Mouse (Mus musculus): Measurements from ENCODE around the gene Cacul1.
A peak's percentile ranks its signal among the peaks of the same experiment; 100 is the strongest.
"Not testable (repeated sequence)": the region's sequence is repeated elsewhere in the genome, so short reads cannot be mapped to it uniquely, and the experiment has no call there.

Gene Cacul1

GRCm38 (mm10) chr19:60580582-60581339 is at the start of gene Cacul1:
TSS of gene Cacul1 (minus strand) at chr19:60581025.
- peak; percentile 90 to 94 for DNase-seq (ENCODE audit: low spot score in 2 of 2)

- DNase-seq (ENCODE audit: low spot score in 2 of 2) = no peak
Observed at GRCm38 (mm10) chr19:60619420-60619819, 38.6 kb upstream of the Cacul1 start.

- no peak for DNase-seq (ENCODE audit: low spot score in 2 of 2)
Observed at GRCm38 (mm10) chr19:60617007-60617406, 36.2 kb upstream of the Cacul1 start.

- DNase-seq (ENCODE audit: low spot score in 2 of 2) = no peak
Observed at GRCm38 (mm10) chr19:60615470-60616200, 34.8 kb upstream of the Cacul1 start.

GRCm38 (mm10) chr19:60611525-60612215 is 30.8 kb upstream of the Cacul1 start:
- no peak for DNase-seq (ENCODE audit: low spot score in 2 of 2)

- no peak for DNase-seq (ENCODE audit: low spot score in 2 of 2)
Observed at GRCm38 (mm10) chr19:60608766-60609165, 27.9 kb upstream of the Cacul1 start.

- no peak for DNase-seq (ENCODE audit: low spot score in 2 of 2)
Observed at GRCm38 (mm10) chr19:60603586-60603985, 22.8 kb upstream of the Cacul1 start.

GRCm38 (mm10) chr19:60602066-60602465 is 21.2 kb upstream of the Cacul1 start:
- DNase-seq (ENCODE audit: low spot score in 2 of 2) = not testable (repeated sequence)

GRCm38 (mm10) chr19:60598025-60598697 is 17.3 kb upstream of the Cacul1 start:
- no peak for DNase-seq (ENCODE audit: low spot score in 2 of 2)

- DNase-seq (ENCODE audit: low spot score in 2 of 2) = no peak
Observed at GRCm38 (mm10) chr19:60589646-60590045, 8.8 kb upstream of the Cacul1 start.

- no peak for DNase-seq (ENCODE audit: low spot score in 2 of 2)
Observed at GRCm38 (mm10) chr19:60586652-60587051, 5.8 kb upstream of the Cacul1 start.

GRCm38 (mm10) chr19:60583201-60583600 is 2.4 kb upstream of the Cacul1 start:
- DNase-seq (ENCODE audit: low spot score in 2 of 2) = no peak

GRCm38 (mm10) chr19:60581377-60582290 is 809 bp upstream of the Cacul1 start:
- no peak for DNase-seq (ENCODE audit: low spot score in 2 of 2)

- peak in 1 of 2 experiments; percentile 7 for DNase-seq (ENCODE audit: low spot score in 2 of 2)
Observed at GRCm38 (mm10) chr19:60579771-60580581, 849 bp downstream of the Cacul1 start.

- DNase-seq (ENCODE audit: low spot score in 2 of 2) = no peak
Observed at GRCm38 (mm10) chr19:60576741-60577140, 4.1 kb downstream of the Cacul1 start.

- no peak for DNase-seq (ENCODE audit: low spot score in 2 of 2)
Observed at GRCm38 (mm10) chr19:60560497-60560896, 20.3 kb downstream of the Cacul1 start.

GRCm38 (mm10) chr19:60554866-60555438 is 25.9 kb downstream of the Cacul1 start:
- DNase-seq (ENCODE audit: low spot score in 2 of 2) = no peak

- peak; percentile 54 to 57 for DNase-seq (ENCODE audit: low spot score in 2 of 2)
Observed at GRCm38 (mm10) chr19:60553501-60553900, 27.3 kb downstream of the Cacul1 start.

- no peak for DNase-seq (ENCODE audit: low spot score in 2 of 2)
Observed at GRCm38 (mm10) chr19:60543302-60543701, 37.5 kb downstream of the Cacul1 start.

GRCm38 (mm10) chr19:60531897-60532296 is 48.9 kb downstream of the Cacul1 start:
- DNase-seq (ENCODE audit: low spot score in 2 of 2) = no peak
